Mouse (Mus musculus) WW6 (cell line): ENCODE measurements around the gene Vcan.
"Not testable (repeated sequence)": the region's sequence is repeated elsewhere in the genome, so short reads cannot be mapped to it uniquely, and the experiment has no call there.

Source experiments
- DNase-seq: peaks from one replicate; pipeline ENCODE4 v3.0.0-alpha.2; 2013; ENCODE audit warnings: low read depth, low spot score

Gene Vcan

GRCm38 (mm10) chr13:89741766-89742685 is at the start of gene Vcan:
Gene Vcan, minus strand, starts transcription at chr13:89742509.
- no peak for DNase-seq

- DNase-seq: no peak
Measured at GRCm38 (mm10) chr13:89791475-89791874, 49.2 kb upstream of the Vcan start.

GRCm38 (mm10) chr13:89782886-89783285 is 40.6 kb upstream of the Vcan start:
- no peak for DNase-seq

GRCm38 (mm10) chr13:89780276-89780675 is 38.0 kb upstream of the Vcan start:
- DNase-seq: no peak

DNA sequence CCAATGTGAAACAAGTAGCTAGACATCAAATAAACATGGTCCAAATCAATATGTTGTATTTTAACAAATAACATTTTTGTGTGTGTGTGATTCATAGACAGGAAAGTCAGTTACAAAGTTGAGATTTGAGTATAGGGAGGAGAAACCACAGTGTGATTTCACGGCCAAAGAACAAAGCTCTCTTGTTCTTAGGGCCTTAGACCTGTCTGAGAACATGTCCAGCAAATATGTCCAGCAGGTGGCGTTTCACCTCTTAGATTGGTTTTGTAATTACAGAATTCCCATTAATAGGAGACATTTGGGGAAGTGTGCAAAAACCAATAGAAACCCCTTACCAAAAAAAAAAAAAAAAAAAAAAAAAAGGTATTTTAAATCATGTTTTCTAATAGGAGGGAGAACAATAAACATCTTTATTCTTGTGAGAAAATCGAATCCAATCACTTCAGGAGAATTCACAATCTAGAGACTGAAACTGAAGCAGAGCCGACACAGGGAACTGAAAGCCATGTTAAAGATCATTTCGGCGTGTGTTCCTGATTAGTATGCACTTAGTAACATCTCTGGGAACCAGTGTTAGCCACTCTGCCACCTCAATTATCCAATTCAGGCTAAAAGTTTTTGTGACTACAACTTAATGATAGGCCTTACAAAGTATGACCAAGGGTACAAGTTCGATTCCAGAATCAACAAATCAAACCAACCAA is 37.1 kb upstream of the Vcan start:
- DNase-seq: peak; percentile 24

DNA sequence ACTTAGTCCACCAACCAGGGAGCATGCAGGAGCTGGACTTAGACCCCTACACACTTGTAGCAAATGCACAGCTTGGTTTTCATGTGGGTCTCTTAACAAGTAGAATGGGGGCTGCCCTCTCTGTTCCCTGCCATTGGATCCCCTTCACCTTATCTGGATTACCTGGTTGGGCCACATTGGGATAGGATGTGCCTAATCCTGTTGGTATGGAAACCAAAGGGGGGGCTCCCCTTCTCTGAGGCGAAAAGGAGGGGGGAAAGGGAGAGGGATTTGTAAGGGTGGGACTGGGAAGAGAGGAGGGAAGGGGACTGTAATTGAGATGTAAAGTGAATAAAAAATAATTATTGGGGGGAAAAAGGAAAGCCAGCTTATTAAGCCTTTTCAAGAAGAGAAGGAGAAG is 35.5 kb upstream of the Vcan start:
- no peak for DNase-seq

- no peak for DNase-seq
Measured at GRCm38 (mm10) chr13:89777146-89777545, 34.8 kb upstream of the Vcan start.

DNA sequence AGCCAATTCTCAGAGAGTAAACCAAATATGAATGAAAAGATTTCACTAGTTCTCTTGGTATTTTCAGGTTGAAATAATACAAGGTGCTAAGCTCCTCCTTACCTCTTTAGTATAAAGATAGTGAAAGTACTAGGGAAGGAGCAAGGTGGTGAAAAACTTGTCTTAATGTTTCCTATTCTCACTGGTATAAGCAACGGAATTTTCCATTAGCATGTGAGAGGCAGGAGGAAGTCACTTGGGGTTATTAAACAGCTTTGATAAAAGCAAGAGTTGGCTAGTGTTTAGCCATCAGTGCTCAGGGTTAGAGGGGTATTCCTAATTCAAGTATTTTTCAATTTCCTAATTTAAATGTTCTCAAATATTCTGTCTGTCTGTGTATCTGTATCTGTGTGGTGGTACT is 24.2 kb upstream of the Vcan start:
- no peak for DNase-seq

GRCm38 (mm10) chr13:89765966-89766365 is 23.7 kb upstream of the Vcan start:
- DNase-seq: no peak

DNA sequence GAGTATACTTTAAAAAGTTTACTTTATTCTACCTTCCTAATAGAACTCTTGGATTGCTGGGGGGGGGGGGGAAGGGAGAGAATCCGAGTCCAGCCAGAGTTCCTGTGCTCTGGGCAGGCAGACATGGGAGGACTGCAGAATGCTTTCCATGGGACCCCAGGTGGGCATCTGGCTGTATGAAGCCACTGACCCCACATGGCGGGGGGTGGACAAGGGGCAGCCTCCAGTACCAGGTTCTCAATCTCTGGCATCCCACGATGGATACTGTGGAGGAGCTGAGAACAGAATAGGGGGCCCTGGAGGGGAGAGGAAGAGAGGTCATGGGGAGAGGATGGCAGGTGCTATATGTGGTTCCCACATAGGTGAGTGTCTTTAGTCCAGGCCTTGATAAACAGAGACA is 20.0 kb upstream of the Vcan start:
- DNase-seq: no peak

- no peak for DNase-seq
Measured at GRCm38 (mm10) chr13:89756347-89756746, 14.0 kb upstream of the Vcan start.

GRCm38 (mm10) chr13:89750562-89750961 is 8.3 kb upstream of the Vcan start:
- DNase-seq: not testable (repeated sequence)

DNA sequence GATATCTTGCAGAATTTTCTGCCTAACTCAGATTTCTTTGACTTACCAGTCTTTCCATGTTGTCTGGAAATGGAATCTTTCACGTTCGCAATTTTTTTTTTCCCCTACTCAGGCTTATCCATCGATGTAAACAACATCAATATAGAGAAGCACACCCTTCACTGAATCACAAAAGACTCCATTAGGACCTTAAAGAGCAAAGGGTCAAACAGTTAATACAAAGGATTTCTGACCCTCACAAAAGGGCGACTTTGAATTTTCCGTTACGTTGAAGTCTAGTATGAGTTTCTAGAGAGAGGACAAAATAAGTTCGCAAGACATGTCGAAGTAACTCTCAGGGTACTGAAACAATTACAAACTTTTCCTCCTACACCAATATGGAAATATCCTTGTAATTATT is 892 bp upstream of the Vcan start:
- no peak for DNase-seq

DNA sequence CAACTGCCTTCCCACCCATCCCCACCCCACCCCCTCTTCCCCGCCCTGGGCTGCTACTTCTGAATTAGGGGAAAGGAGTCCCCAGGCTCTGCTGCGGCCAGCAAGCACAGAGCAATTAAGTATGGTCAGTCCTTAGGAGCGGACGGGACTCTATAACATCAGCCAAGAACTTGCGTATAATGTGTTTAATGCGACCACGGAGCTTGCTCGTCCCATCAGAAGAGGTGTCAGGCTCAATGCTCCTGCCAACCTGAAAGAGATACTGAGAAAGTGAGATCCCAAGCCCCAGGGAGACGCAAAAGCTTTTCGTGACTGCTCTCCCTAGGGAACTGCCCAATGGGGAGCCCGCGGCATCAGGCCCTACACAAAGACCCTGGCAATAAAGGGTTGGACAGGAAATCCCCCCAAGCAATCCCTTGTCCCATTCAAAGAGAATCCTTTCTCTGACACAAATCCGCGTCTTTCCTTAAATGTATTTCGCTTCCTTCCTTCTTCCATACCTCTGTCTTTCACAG is 434 bp upstream of the Vcan start:
- DNase-seq: no peak

DNA sequence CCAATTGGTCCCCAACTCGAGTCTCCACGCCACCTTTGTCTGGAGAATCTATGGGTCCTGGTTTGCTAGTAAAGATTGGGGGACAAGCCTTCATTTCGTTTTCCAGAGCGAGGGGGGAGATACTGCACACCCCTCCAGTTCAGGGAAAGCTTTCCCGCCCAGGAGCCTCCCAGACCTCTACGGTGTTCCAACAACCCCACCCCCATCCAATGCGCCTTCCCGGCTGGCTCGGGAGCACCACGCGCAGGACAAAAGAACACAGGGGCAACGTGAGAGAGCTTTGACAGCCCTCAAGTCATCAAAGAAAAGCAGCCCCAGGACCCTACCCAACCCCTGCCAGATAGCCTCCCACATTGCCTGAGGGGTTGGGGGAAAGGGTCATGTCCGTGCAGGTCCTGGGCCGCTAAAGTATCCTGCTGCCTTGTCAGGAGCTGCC is 1.2 kb downstream of the Vcan start:
- no peak for DNase-seq

DNA sequence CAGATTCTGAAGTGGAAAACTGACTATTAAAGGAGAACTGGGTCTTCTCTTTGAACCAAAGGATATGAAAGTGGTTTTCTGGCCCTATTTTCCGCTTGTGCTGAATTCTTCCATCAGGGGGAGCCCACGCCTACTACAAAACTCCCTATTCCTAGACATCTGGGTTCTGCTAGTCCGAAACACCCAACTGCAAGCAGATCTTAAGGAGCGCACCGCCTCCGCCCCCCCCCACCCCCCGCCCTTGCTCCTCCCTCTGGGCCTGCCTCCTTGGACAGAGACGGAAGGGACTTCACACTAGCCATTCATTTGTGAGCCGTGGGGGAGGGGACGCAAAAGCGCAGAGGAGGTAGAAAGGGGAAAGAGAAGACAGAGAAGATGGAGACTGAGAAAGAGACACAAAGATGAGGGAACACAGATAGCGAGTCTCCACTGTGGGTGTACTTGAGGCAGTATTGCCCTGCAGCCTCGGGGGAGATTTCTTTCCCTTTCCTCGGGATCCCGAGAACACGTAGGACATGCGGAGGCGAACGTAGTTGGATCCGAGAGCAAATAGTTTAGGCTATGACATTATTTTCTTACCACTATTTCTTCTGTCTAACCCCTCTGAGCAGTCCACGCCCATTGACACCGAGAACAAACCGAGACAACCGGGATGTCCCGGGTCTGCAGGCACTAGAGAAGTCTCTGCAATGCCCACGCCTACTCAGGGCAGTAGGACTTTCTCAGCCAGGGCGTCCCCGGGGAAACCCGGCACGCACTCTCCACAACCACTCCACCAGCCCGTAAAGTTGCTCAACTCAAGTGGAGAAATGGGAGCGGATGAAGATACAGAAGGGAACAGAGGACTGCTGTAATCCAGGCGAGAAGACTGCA is 1.8 kb downstream of the Vcan start:
- no peak for DNase-seq

GRCm38 (mm10) chr13:89739696-89740242 is 2.5 kb downstream of the Vcan start:
- DNase-seq: no peak

DNA sequence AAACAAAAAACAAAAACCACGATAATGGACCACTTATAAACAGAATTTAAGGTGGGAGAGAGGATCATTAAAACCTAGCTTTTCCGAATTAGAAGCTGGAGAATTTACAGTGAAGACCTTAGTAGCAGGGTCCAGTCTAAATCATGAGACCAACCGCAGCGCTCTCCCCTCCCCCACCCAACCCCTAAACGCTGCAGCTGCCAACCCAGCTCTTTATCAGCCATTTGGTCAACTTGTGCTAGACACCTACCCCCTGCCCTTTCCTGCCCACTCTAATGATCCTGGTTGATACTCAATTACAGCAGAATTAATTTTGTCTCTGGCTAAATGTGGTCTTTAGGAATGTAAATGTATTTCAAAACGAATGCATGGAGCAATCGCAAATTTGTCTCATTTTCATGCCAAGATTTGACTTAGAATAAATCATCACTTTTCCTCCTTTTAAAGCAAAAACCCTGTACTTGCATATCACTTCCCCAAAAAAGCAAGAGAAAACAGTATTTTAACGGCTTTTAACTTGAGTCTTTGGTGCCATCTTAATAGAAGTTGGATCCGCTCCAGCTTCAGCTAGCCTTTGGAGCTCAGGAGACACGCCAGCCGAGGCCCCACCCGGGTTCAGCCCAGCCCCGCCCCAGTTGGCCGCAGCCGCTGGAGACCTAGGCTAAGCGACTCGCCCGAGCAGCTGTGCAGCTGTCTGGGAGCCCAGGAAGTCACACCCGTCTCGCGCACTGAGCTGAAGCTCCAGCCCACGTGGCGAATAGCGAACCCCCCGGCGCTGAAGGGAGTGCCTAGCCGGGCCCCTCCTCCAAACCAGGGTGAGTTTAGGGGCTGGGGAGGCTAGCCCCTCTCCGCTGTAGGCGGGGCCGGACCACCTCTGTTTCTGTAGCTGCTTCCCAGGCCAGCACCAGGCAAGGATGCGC is 3.3 kb downstream of the Vcan start:
- peak; percentile 58 for DNase-seq

DNA sequence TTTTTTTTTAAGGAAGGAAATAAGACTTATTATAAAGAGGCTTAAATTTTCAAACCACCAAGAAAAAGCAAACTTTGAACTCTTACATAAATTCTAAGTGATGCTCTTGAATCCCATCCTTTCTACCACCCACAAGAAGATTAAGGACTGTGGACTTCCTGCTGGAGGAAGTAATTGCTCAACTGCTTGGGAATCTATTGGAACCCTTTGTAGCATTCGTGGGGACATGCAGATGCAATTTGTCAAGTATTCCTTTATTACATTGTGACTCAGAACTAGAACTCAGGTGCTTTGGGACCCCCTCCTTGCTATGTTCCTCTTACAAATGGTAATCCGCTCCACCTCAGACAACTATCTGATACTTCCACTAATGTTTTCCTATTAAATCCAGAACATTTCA is 4.0 kb downstream of the Vcan start:
- DNase-seq: no peak

DNA sequence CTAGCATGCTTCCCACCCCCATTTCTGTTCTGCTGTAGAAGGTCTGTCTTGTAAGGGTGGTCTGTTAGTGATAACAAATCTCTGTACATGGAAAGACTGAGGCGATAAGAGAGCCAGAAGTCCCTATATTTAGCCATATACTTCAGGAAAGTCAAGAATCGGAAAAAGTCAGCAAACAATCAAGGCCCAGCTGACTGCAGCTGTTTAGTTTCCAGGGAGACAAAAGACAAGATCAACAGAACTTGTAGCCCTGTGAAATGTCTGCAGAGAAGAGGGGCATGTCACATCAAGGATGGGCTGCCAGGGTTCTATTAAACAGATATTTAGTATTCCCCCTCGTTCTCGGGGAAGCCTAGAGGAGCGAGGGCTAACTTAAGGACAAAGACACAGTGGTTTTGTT is 7.2 kb downstream of the Vcan start:
- no peak for DNase-seq
